Mouse (Mus musculus) heart, postnatal 0 days (tissue): ENCODE data around the gene Ndufs8. TPM values are rescaled to one million over a fixed set of nuclear protein-coding genes. Genes with fewer than 3 reads are reported as not detected.

Source experiments
- ATAC-seq: fragments of 200-750 bp; cut with Nextera tagmentation; 2 replicates; pipeline ENCODE4 v1.8.0; 2017; ENCODE audit warnings: low read depth, moderate number of reproducible peaks, moderate library complexity; ENCODE audit not compliant: insufficient read depth
- DNase-seq: peaks from one replicate; pipeline ENCODE4 v3.0.0-alpha.2; 2016; ENCODE audit warnings: low spot score
- H3K27ac ChIP-seq: fragments of 300-500 bp; sonication (generic); 2 replicates; pipeline ENCODE4 v1.5.1; 2014; ENCODE audit warnings: low read depth, mild to moderate bottlenecking
- H3K27me3 ChIP-seq: fragments of 300-500 bp; sonication (generic); 2 replicates; pipeline ENCODE4 v1.6.1; 2014; ENCODE audit warnings: low read length, mixed read lengths; ENCODE audit not compliant: control insufficient read depth, insufficient read depth
- H3K36me3 ChIP-seq: fragments of 300-500 bp; sonication (generic); replicated peaks from 2 replicates; pipeline ENCODE4 v1.6.1; 2014; ENCODE audit warnings: low read length, mixed read lengths; ENCODE audit not compliant: control insufficient read depth, insufficient read depth
- H3K4me1 ChIP-seq: fragments of 300-500 bp; sonication (generic); 2 replicates; pipeline ENCODE4 v1.6.1; 2014; ENCODE audit warnings: antibody characterized with exemption; ENCODE audit not compliant: control insufficient read depth, insufficient read depth
- H3K4me2 ChIP-seq: fragments of 300-500 bp; sonication (generic); 2 replicates; pipeline ENCODE4 v1.6.1; 2014; ENCODE audit warnings: low read depth, mild to moderate bottlenecking, low read length, moderate library complexity
- H3K4me3 ChIP-seq: fragments of 300-500 bp; sonication (generic); 2 replicates; pipeline ENCODE4 v1.5.1; 2014; ENCODE audit warnings: low read depth, low read length
- H3K9ac ChIP-seq: fragments of 300-500 bp; sonication (generic); replicated peaks from 2 replicates; pipeline ENCODE4 v1.6.1; 2014; ENCODE audit warnings: low read depth, low read length, mixed read lengths
- H3K9me3 ChIP-seq: fragments of 300-500 bp; sonication (generic); replicated peaks from 2 replicates; pipeline ENCODE4 v1.6.1; 2016; ENCODE audit warnings: low read length; ENCODE audit not compliant: control insufficient read depth
- CTCF ChIP-seq: IDR thresholded peaks from 2 replicates; pipeline ENCODE4 v1.5.1; 2016; ENCODE audit warnings: antibody characterized with exemption, control low read depth, low read depth
- EP300 ChIP-seq: IDR thresholded peaks from 2 replicates; pipeline ENCODE4 v1.6.1; 2016; ENCODE audit warnings: antibody characterized with exemption, low read depth
- WGBS: fragments of 180-500 bp; shearing (Covaris S2); extraction: QIAGEN DNeasy Blood & Tissue Kit; methylation state at CpG from one replicate; pipeline ENCODE4 v1.1.7; 2014; 5-methylcytosine and 5-hydroxymethylcytosine counted together
- polyA plus RNA-seq: library from polyadenylated mRNA; unstranded; fragments of >200 nt; fragmentation: Nextera tagmentation; extraction: Ambion mirVana; gene quantifications from 2 replicates; pipeline ENCODE4 v1.2.1, GENCODE M21; 2015
- total RNA-seq: library from RNA; depleted of rRNA; stranded (reverse); fragments of >200 nt; gene quantifications from 2 replicates; pipeline ENCODE4 v1.2.3, GENCODE M21; 2014; ENCODE audit warnings: low replicate concordance

Gene Ndufs8
- total and polyA plus RNA-seq, 2 experiments from 2014 or later: 506 to 681 TPM

DNA sequence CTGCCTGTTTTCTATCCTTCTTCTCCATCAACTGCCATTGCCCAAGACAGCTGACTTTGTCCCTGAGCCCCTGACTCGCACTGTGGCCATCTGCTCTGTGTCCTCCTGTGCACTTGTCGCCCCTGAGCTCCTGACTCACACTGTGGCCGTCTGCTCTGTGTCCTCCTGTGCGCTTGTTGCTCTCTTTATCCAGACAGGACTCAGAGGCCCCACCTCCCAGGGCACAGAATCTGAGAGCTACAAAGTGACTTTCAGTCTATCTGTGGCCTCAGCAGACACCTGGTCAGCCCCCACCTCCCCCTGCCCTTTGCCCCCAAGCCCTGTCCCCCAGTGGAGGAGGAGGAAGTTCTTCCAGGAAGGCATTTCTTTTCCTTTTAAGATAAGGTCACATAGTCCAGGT, 43.2 kb upstream of the Ndufs8 start:
- 23% methylated on average over 4 of the region's 4 CpGs for WGBS
- H3K9me3 ChIP-seq: no peaks in the 10 kb centered on the region
- no peak overlapping the region for H3K27ac ChIP-seq
- no peaks in the 10 kb centered on the region; the same call in 1 of the 2 replicates for H3K4me1 ChIP-seq
- ATAC-seq: peak; percentile 44; the same call in 1 of the 2 replicates
- no peak overlapping the region for H3K9ac ChIP-seq
- H3K36me3 ChIP-seq: no peaks in the 10 kb centered on the region
- DNase-seq: no peak
- TF ChIP-seq CTCF (no peak), EP300 (no peak)
- H3K4me2 ChIP-seq: no peak overlapping the region
- no peak overlapping the region for H3K4me3 ChIP-seq
- no peaks in the 10 kb centered on the region for H3K27me3 ChIP-seq

DNA sequence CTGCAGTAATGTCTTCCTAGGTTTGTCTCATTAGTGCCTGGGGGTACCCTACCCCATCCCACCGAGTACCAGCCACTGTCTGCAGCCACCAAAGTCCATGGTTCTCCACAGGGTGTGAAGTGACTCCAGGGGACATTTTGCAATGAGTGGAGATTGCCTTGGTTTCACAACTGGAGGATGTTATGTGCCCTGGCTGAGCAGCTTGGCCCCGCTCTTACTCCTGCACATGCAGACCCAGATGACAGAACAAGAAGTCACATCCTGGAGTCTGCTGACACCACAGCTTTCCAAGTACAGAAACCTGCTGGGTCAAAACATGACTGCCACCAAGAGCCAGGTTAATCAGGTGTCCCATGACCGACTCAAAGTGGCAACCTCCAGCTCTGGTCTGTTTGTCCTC, 42.5 kb upstream of the Ndufs8 start:
- Histone ChIP-seq H3K9ac (no peak overlapping the region), H3K4me3 (no peak overlapping the region), H3K36me3 (no peaks in the 10 kb centered on the region), H3K27ac (no peak overlapping the region), H3K4me1 (no peaks in the 10 kb centered on the region; the same call in 1 of the 2 replicates), H3K9me3 (no peaks in the 10 kb centered on the region), H3K4me2 (no peak overlapping the region), H3K27me3 (no peaks in the 10 kb centered on the region)
- ATAC-seq: no peak
- DNase-seq: no peak
- no peak for TF ChIP-seq EP300
- no peak for TF ChIP-seq CTCF
- whole genome bisulfite sequencing: 88% methylated on average over 3 of the region's 3 CpGs

- Histone ChIP-seq H3K9me3 (no peaks in the 10 kb centered on the region), H3K4me1 (no peaks in the 10 kb centered on the region), H3K4me3 (no peak overlapping the region), H3K36me3 (peaks cover 6% of the 10 kb centered on the region; the same call in 1 of the 2 replicates), H3K27me3 (no peaks in the 10 kb centered on the region), H3K9ac (no peak overlapping the region), H3K4me2 (no peak overlapping the region), H3K27ac (no peak overlapping the region)
- 21% methylated on average over 1 of the region's 1 CpGs for WGBS
- DNase-seq (no peak), ATAC-seq (no peak)
- TF ChIP-seq EP300 (no peak), CTCF (no peak)
Observed at GRCm38 (mm10) chr19:3952099-3952498, 39.5 kb upstream of the Ndufs8 start.

DNA sequence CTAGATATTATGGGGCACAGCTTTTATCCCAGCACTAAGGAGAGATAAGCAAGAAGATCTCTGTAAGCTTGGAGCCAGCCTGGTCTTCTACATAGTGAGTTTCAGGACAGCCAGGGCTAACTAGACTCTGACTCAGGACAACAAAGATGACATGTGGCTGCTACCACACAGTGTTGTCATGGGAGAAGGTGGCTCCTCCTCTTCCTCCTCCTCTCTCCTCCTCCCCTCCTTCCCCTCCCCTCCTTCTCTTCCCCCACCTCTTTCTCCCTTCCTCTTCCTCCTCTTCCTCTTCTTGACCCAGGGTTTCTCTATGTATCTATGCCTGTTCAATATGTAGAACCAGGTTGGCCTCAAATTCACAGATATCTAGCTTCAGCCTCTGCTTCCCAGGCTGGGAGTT, 38.9 kb upstream of the Ndufs8 start:
- no peak overlapping the region for H3K4me3 ChIP-seq
- H3K9ac ChIP-seq: no peak overlapping the region
- TF ChIP-seq CTCF: no peak
- TF ChIP-seq EP300: no peak
- H3K9me3 ChIP-seq: no peaks in the 10 kb centered on the region
- peaks cover 6% of the 10 kb centered on the region; the same call in 1 of the 2 replicates for H3K36me3 ChIP-seq
- H3K4me2 ChIP-seq: no peak overlapping the region
- H3K27ac ChIP-seq: no peak overlapping the region
- H3K27me3 ChIP-seq: no peaks in the 10 kb centered on the region
- 0 out of 2 replicates have a peak, but pooled peaks cover 2% of the 10 kb centered on the region for H3K4me1 ChIP-seq
- ATAC-seq: no peak
- no peak for DNase-seq

GRCm38 (mm10) chr19:3950331-3950730, 37.8 kb upstream of the Ndufs8 start:
- Histone ChIP-seq H3K4me1 (0 out of 2 replicates have a peak, but pooled peaks cover 6% of the 10 kb centered on the region), H3K9ac (no peak overlapping the region), H3K4me2 (no peak overlapping the region), H3K36me3 (peaks cover 6% of the 10 kb centered on the region; the same call in 1 of the 2 replicates), H3K9me3 (no peaks in the 10 kb centered on the region), H3K4me3 (no peak overlapping the region), H3K27ac (no peak overlapping the region), H3K27me3 (no peaks in the 10 kb centered on the region)
- DNase-seq (no peak), ATAC-seq (no peak)
- TF ChIP-seq CTCF (no peak), EP300 (no peak)
- WGBS: 80% methylated on average over 3 of the region's 3 CpGs

GRCm38 (mm10) chr19:3948546-3948945, 36.0 kb upstream of the Ndufs8 start:
- 67% methylated on average over 14 of the region's 14 CpGs for WGBS
- Histone ChIP-seq H3K9ac (no peak overlapping the region), H3K27ac (no peak overlapping the region), H3K27me3 (no peaks in the 10 kb centered on the region), H3K4me1 (0 out of 2 replicates have a peak, but pooled peaks cover 6% of the 10 kb centered on the region), H3K4me2 (no peak overlapping the region), H3K9me3 (no peaks in the 10 kb centered on the region), H3K4me3 (no peak overlapping the region), H3K36me3 (peaks cover 6% of the 10 kb centered on the region; the same call in 1 of the 2 replicates)
- DNase-seq (no peak), ATAC-seq (no peak)
- TF ChIP-seq CTCF (no peak), EP300 (no peak)
